Mouse (Mus musculus) cortical plate, adult 2 months (tissue): Measurements from ENCODE around the gene Atp6ap1l.

ENCODE experiments used
- CTCF ChIP-seq: fragments of 200-500 bp; IDR thresholded peaks from 2 replicates; pipeline ENCODE4 v1.5.1; 2011; ENCODE audit warnings: mild to moderate bottlenecking, control low read depth, low read length; ENCODE audit not compliant: insufficient read depth; ENCODE audit errors: extremely low read depth
- POLR2A ChIP-seq: fragments of 200-500 bp; IDR thresholded peaks from 2 replicates; pipeline ENCODE4 v1.6.1; 2011; ENCODE audit warnings: mild to moderate bottlenecking, low read length, control low read depth; ENCODE audit not compliant: insufficient read depth; ENCODE audit errors: extremely low read depth

DNA sequence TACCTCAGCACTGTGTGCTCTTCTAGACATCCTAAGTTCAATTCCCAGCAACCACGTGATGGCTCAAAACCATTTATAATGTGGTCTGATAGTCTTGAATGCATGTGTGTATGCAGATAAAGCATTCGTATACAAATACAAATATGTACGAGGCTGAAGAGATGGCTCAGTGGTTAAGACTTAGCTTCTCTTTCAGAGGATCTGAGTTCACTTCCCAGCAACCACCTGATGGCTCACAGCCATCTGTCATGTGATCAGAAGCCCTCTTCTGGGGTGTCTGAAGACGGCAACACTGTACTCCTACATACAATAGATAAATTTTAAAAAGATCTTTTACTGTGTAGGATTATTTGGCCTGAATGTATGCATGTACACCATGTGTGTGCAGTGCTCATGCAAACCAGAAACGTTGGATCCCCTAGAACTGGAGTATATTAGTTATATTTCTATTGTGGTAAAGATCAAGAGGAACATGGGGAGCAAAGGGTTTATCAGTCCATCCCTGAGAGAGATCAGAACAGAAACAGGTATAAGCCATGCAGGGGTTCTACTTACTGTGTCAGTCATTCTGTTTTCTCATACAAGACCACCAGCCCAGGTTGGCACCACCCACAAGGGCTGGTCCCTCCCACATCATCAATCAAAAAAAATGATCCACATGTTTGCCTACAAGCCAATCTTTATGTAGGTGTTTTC, 21.9 kb upstream of the Atp6ap1l start:
- TF ChIP-seq CTCF, result no peak
- TF ChIP-seq POLR2A, result no peak
